Mouse (Mus musculus) megakaryocyte-erythroid progenitor cell, adult 5-6 weeks (primary cell): Measurements from ENCODE around the gene Twnk. TPM values are rescaled to one million over a fixed set of nuclear protein-coding genes. Genes with fewer than 3 reads are reported as not detected.

Experiments
- ATAC-seq: replicated peaks from 2 replicates; pipeline ENCODE4 v1.8.0; 2016; ENCODE audit warnings: mild to moderate bottlenecking, inconsistent platforms; ENCODE audit not compliant: severe bottlenecking, poor library complexity, low FRiP score, low TSS enrichment
- total RNA-seq, 2 experiments: library from RNA; stranded (forward) in 1 of 2; stranded (reverse) in 1 of 2; fragments of 200-1000, 215-1000 nt in 1 of 2; fragments of >200 nt in 1 of 2; fragmentation: Nextera tagmentation in 1 of 2; gene quantifications; 2 replicates each; pipeline ENCODE4 v1.2.3; 2014 to 2017

The Twnk gene
- 32.5 and 37.0 TPM in 2 replicates for total RNA-seq (2014; fragmentation: Nextera tagmentation)
- 27.1 and 32.6 TPM in 2 replicates for total RNA-seq (2017)

DNA sequence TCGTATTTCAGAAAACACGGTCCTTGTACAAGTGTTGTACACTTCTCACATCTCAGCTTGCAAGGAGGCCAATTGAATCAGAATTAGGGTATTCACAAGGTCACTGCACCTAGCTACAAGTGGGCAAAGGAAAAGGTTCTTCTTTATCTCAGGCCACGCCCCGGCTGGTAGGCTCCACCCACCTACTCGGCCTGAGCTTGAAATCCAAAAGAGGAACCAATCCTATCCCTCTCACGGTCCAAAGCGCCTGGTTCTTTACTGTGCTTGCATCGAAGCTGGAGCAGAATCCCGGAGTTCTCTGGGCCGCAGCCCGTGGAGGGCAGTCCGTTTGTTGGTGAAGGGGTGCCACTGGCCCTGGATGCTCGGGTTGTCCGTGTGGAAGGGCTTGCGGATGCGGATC lies at the start of gene Twnk:
Gene Twnk, plus strand, starts transcription at position 220 of the 400 bp plus-strand sequence.
- peak; percentile 64 for ATAC-seq

DNA sequence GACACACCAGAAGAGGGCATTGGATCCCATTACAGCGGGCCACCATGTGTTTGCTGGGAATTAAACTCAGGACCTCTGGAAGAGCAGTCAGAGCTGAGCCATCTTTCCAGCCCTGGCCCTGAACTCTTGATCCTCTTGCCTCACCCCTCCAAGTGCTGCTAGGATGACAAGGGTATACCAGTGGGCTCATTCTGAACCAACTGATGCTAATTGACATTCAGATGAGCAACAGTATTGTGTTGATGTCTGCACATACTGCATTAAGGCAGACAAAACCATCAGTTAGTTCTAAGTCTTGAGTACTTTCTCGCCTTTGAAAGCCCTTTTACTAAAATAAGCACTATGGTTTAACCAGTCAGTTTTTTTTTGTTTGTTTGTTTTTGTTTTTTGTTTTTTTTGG lies 45.8 kb upstream of the Twnk start:
- ATAC-seq = no peak

DNA sequence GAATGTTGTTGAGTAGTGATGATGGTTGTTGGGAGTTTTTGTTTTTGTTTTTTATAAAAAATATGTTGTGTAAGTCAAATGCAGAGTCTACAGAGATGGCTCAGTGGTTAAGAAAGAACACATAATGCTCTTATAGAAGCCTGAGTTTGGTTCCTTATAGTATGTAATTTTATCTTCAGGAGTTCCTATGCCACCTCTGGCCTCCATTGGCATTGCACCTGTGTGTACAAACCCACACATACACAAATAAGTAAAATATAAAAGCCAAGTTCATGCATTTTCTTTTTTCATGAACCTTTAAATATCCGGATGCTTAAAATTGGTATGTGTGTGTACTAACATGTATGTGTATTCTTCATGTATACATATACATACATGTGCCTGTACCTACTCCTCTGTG lies 39.5 kb upstream of the Twnk start:
- no peak for ATAC-seq

DNA sequence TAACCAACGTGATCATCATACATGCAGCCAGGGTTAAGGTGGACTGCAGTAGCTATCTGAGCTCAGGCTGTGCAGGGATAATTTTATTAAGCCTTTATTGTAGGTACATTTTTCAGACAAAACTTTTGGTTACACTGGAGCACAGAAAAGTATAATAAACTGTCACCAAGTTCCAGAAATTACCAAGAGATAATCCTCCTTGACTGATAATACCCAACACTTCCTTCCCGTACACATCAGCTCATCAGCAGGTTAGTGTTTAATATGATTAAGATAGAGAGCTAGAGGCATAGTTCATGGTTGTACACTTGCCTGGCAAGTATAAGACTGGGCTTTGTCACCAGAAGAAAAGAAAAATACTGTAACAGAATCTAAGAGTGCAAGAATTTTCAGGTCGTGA lies 37.1 kb upstream of the Twnk start:
- no peak for ATAC-seq

DNA sequence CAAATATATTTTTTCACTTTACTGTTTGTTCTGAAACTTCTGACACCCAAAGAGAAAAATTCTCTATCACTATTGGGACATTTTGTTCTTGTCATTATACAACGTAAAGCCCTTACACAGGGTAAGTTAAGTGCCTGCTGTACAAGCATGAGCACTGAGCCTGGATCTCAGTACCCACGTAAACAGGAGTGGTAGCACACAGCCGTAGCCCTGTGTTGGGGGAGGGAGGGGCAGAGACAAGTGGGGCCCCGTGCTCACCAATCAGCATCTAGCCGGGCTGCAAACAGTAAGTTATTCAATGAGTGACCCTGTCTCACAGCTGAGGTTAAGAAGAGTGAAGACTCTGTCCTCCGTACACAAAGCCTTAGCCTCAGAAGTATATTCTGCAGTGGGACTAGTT lies 28.8 kb upstream of the Twnk start:
- ATAC-seq = no peak

DNA sequence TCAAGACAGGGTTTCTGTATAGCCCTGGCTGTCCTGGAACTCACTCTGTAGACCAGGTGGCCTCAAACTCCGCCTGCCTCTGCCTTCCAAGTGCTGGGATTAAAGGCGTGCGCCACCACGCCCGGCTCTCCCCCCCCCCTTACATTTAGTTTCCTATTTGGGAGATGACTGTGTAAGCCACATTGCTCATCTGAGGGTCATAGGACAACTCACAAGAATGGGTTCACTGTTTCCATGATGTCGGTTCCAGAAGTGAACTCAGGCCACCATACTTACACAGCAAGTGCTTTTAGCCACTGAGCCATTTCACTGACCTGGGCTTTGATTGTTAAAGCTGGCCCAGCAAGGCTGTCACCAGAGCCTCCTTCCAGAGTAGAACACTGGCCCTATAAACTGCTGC lies 28.3 kb upstream of the Twnk start:
- ATAC-seq = no peak

DNA sequence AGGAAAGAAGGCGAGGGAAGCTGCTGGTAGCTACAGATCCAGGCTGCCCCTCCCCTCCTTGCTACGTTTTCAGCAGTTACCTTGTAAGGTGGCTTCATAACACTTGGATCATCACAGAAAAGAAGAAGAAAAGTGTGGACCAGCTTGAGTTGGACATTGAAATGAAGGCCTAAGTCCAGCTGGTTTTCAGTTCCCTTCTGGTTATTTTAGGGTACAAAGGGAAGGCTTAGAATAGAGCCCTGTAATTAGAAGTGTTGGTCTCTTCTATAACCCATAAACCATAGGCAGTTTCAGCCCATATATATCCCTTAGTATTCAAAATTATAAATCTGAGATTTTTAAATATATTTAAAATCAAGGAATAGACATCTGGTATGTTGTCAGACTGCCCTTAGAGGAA lies 24.7 kb upstream of the Twnk start:
- ATAC-seq = no peak

DNA sequence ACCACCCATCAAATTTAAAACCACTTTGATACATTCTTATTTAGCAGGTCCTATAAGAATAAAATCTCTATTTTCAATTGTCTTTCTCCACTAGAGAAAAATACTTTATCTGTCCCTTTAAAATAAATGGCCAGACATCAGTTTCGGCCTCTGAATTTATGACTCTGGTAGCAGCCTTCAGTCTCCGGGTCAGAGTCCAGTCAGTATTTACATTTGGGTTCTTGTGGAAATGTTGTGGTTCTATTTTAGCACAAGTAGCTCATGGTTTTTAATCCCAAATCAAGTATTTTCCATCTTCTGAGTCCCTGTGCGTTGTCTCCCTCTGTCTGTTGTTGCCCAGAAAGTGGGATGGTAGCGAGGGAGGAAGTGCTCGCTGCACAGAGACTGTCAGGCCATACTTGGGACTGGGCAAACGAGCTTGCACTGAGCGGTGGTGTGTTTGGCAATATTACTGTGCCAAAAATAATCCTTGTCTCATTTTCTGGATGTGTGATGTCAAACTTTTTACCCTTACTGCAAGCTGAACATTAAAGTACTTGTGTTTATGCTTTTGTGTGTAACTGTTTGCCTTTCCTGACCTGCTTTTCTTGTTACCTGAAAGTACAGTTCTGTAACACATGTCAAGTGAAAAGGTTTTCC lies 22.9 kb upstream of the Twnk start:
- ATAC-seq = no peak

DNA sequence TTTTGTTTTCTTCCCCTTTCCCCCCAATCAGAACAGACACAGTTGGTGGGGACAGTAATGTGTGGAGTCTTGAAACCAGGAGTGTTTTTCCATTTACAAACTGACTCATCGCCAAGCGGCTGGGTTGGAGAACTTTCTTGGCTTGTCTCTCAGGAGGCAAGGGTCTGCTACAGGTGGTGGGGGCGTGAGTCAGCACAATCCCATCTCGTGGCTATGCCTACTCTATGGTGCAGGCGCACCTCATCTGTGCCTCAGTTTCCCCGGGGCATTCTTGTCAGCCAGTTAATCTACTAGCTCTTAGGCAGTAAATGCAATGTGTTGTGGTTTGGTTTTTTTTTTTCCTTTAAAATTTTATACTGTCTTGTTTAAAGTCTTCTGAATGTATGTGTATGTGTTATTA lies 22.1 kb upstream of the Twnk start:
- no peak for ATAC-seq

DNA sequence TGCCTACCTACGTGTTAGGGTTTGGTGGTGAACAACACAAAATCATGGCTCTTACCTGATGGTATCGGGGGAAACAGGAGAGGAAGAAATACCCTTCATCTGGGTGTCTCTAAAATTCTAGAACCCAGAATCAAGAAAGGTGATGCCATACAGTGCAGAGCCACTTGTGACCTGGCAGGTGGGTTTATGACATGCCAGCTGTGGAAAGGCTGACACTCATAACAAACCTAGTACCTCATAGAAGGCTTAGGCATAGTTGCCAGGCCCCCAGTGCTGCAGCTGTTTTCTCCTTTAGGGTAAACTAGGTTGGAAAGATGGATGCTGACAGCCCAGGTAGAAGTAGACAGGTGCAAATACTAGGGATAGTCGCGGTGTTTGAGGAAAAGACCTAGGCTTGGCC lies 21.0 kb upstream of the Twnk start:
- ATAC-seq = no peak

DNA sequence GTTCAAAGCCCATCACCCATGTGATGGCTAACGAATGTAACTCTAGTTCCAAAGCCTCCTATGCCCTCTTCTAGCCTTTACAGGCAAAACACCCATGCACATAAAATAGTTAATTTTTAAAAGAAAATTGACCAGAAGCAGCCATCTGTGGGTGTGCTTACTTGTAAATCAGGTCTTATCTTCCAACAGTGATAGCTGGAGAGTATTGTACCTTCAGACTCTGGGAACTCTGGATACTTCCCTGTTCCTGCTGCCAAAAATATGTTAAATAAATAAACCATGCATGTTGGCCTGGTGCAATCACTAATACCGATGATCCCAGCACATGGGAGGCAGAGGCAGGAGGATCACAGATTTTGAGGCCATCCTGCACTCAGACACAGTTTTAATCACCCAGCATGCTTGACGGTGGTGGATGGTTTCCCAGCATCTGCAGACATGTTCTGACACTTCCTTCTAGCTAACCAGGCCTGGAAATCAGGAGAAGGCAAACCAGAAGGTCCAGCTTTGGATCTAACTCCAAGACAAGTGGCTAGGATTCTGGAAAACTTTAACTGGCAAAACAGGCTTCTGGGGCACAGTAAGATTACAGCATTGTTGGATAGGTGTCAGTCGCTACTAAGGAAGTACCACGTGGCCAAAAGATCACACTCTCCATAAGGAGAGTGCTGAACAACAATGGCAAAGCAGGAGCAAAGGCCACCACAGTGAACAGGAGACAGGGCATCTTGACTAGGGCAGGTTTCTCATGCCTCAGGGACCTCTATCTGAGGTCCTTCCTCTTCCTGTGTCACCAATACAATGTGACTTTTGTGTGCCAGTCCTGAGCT lies 20.1 kb upstream of the Twnk start:
- no peak for ATAC-seq

DNA sequence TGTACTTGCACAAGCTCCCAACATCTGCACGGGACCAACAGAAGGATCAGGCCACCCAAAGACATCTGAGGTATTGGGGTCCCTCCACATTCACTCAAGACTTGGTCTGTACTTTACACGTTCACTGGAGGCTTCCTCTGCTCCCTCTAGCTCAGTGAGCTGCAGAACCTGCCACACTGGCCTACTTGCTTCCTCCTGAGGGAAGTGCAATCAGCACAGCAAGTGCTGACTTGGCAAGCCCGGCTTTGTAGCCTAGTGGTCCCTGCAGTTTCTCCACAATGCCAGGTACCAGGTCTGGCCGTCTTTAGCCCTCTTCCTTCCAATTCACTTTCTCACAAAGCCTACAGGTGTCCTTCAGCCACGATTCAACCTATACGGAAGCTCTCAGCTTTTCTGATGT lies 18.5 kb upstream of the Twnk start:
- no peak for ATAC-seq

DNA sequence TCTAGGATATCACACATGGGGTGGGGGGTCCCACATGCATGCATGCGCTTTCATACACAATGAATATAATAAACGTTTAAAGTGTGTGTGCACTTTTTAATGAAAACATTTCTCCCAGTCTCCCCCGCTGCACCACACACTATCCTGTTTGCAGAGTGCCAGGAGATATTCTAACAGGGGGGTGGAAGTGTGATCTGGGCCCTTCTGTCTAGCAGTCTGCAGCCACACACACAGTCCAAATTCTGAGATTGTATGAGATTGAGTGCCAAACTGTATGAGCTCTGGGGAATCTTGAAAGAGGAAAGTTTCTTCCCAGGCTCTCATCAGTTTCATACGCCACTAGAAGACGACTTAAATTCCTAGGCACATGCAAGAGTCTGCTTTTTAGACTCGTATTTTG lies 17.6 kb upstream of the Twnk start:
- ATAC-seq = no peak

DNA sequence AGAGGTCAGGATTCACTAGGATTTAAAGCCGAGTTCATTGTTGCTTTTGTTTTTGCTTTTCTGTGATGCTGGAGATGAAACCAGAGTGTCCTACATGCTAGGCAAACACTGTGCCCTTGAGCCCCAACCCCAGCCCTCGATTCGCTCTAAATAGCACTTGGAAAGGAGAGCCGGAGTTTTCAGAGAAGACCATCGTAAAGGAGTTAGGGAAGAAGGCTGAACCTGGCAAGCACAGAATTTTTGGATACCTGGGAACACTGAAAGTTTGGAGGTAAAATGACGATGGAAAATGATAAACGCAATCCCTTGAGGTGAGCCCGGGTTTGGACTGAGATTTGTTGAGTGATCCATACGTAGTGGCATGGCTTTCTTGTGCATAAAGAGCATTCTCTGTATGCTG lies 17.1 kb upstream of the Twnk start:
- ATAC-seq = no peak

DNA sequence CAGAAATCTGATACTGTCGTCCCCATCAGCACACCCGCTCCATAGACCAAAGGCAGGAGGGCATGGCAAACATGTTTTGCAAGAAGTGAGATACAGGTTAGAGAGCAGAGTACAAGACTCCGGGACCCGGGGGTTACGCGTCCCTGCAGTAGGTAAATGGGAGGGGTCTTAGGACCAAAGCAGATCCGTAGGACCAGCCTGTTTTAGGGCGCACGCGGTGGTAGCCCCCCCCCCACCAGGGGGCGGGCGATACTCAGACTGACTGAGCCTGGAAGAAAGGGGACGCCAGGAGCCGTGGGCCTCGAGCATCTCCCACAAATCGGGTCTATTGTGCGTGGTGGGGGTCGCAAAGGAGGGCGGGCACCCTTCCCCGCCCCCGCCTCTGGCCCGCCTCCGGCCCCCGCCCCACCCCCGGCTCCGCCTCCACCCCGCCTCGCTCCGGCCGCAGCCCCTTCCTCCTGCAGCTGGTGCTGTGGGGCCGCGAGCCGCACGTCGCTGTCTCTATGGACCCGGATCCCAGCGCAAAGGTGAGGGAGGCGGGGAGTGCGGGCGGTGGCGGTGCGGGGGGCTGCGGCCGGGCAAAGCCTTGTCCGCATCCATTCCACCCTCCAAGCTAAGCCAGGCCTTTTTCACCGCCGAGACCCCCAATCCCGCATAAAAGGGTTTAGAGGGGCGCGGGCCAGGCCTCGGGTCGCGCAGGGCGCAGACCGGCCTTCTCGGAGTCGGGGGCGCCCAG lies 16.5 kb upstream of the Twnk start, which contains the start of gene Sema4g:
Gene Sema4g, plus strand, starts transcription at position 271 of the 736 bp plus-strand sequence.
- ATAC-seq = no peak

DNA sequence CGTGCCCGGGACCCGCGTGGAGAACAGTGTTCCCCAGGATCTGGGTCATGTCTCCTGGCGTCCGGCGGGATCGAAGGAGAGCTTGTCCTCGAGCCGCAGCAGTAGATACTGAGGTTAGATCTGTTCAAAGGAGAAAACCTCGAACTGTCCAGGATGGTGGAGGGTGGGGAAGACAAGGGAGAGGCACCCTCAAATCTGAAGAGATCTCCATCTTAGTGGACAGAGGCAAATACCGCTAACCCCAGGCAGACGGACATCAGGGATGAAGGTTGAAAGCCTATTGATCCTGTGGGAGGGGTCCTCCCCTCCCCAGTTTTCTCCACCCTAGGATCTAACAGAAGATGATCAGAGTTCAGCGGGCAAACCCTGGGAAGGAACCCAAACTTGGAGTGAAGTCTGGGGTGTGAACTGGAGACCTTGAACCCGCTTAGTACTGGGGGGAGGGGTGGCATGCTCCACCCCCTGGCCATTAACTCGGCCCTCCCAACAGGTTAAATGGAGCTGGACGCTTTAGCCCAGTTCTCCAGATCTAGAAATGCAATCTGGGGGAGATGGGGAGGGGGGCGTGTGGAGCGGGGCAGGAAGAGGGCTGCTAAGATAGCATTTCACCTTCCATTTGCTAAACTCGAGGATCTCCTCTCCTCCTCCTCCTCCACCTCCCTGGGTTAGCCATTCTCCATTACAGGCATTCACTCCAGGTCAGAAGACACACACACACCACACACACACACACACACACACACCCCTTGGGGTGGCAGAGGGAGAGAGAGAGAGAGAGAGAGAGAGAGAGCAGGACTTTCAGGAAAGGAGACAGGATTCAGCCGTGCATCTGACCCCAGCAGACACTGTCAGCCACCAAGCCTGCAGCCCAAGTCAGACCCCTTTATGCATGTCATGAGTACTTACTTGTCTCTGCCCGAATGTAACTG lies 15.6 kb upstream of the Twnk start:
- ATAC-seq = no peak

DNA sequence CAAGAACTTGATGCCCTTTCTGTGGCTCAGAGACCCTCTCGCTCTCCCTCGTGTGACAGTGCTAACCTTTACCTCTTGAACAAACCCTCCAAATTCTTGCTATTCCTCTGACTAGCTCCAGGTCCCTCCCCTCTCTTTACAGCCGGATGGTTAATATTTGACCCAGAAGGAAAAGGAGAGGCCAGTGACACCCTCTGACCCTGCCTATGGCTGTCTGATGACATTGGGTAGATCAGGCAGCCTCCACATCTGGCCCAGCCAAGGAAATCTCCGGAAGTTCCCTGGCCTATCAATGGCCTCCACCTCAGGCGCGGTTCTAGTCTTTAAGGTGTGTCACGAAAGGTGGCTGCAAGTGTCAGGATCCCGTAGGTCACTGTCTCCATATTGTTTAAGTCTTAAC lies 14.4 kb upstream of the Twnk start:
- ATAC-seq = no peak

DNA sequence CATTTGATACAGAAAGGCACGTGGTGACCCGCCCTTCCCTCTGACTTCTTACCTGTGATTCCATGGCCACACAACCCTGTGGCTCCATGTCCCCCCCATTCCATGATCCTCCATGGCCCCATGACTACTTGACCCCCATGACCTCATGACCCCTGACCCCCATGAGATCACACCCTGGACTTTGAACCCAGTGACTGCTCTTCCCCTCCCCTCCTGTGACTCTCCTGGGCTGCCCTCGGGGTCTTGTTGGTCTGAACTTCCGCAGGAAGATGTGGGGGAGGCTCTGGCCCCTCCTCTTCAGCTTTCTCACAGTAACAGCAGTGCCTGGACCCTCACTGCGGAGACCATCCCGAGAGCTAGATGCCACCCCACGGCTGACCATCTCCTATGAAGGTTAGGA lies 13.2 kb upstream of the Twnk start:
- ATAC-seq = no peak

DNA sequence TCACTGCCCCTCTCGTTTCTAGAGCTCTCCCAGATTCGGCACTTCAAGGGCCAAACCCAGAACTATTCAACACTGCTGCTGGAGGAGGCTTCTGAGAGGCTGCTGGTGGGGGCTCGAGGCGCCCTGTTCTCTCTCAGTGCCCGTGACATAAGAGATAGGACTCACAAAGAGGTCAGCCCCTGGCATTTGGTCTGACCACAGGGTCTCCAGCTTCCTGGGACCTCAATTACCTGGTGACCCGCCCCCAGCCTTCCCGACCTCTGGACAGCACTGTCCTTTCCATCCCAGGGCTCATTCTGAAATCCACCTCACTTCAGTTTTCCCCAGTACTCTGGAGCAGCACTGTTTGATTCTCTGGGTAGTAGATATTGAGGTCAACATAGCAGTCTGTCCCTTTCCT lies 12.8 kb upstream of the Twnk start:
- ATAC-seq = no peak
